Mouse (Mus musculus): ENCODE measurements around the gene Ncoa5. TPM values are rescaled to one million over a fixed set of nuclear protein-coding genes. Genes with fewer than 3 reads are reported as not detected.

The Ncoa5 gene
- total and polyA plus RNA-seq, 2 experiments, result 4.3 to 11.5 TPM

- TF ChIP-seq POLR2A (IDR thresholded peaks at IDR 0.05; ENCODE audit: extremely low read depth, insufficient read depth, low read length), result no peak
- peak; percentile 46 for TF ChIP-seq CTCF (IDR thresholded peaks at IDR 0.05; ENCODE audit: low read depth, low read length)
- DNase-seq (ENCODE audit: extremely low read depth, low read depth, low spot score), result peak; percentile 62
- H3K36me3 ChIP-seq (ENCODE audit: control insufficient read depth, insufficient read depth, low read length), result no peaks in the 10 kb centered on the region; the same call in 1 of the 2 replicates
- H3K27me3 ChIP-seq (ENCODE audit: control insufficient read depth, insufficient read depth, low read length), result no peaks in the 10 kb centered on the region
- H3K9ac ChIP-seq (ENCODE audit: low read depth, low read length), result no peak overlapping the region
- H3K4me3 ChIP-seq (ENCODE audit: insufficient read depth, low read depth, low read length), result no peak overlapping the region
- 22% methylated on average over 3 of the region's 3 CpGs for WGBS
- peaks cover 8% of the 10 kb centered on the region; the same call in 1 of the 2 replicates for H3K4me1 ChIP-seq (ENCODE audit: control insufficient read depth, insufficient read depth, low read length)
- H3K79me2 ChIP-seq (ENCODE audit: control insufficient read depth, insufficient read depth, low read length), result peaks cover 28% of the 10 kb centered on the region
- H3K27ac ChIP-seq (replicated peaks; ENCODE audit: insufficient read depth, low read depth, low read length), result no peak overlapping the region
Observed at GRCm38 (mm10) chr2:165032533-165032932, 2.1 kb downstream of the Ncoa5 start.

- Histone ChIP-seq H3K79me2 (ENCODE audit: control insufficient read depth, insufficient read depth, low read length) (peaks cover 28% of the 10 kb centered on the region; the same call in 1 of the 2 replicates), H3K9ac (ENCODE audit: low read depth, low read length) (no peak overlapping the region), H3K4me3 (ENCODE audit: insufficient read depth, low read depth, low read length) (no peak overlapping the region), H3K4me1 (ENCODE audit: control insufficient read depth, insufficient read depth, low read length) (peaks cover 10% of the 10 kb centered on the region), H3K36me3 (ENCODE audit: control insufficient read depth, insufficient read depth, low read length) (no peaks in the 10 kb centered on the region; the same call in 1 of the 2 replicates), H3K27ac (replicated peaks; ENCODE audit: insufficient read depth, low read depth, low read length) (no peak overlapping the region), H3K27me3 (ENCODE audit: control insufficient read depth, insufficient read depth, low read length) (no peaks in the 10 kb centered on the region)
- TF ChIP-seq POLR2A (IDR thresholded peaks at IDR 0.05; ENCODE audit: extremely low read depth, insufficient read depth, low read length), result no peak
- TF ChIP-seq CTCF (IDR thresholded peaks at IDR 0.05; ENCODE audit: low read depth, low read length), result no peak
- WGBS, result 70% methylated on average over 1 of the region's 1 CpGs
- DNase-seq (ENCODE audit: extremely low read depth, low read depth, low spot score), result no peak
Observed at GRCm38 (mm10) chr2:165027163-165027562, 7.5 kb downstream of the Ncoa5 start.

- no peaks in the 10 kb centered on the region for H3K27me3 ChIP-seq (ENCODE audit: control insufficient read depth, insufficient read depth, low read length)
- H3K9ac ChIP-seq (ENCODE audit: low read depth, low read length), result no peak overlapping the region
- H3K27ac ChIP-seq (replicated peaks; ENCODE audit: insufficient read depth, low read depth, low read length), result no peak overlapping the region
- H3K36me3 ChIP-seq (ENCODE audit: control insufficient read depth, insufficient read depth, low read length), result no peaks in the 10 kb centered on the region
- H3K4me3 ChIP-seq (ENCODE audit: insufficient read depth, low read depth, low read length), result no peak overlapping the region
- H3K79me2 ChIP-seq (ENCODE audit: control insufficient read depth, insufficient read depth, low read length), result peaks cover 21% of the 10 kb centered on the region; the same call in 1 of the 2 replicates
- DNase-seq (ENCODE audit: extremely low read depth, low read depth, low spot score), result no peak
- whole genome bisulfite sequencing, result 80% methylated on average over 3 of the region's 3 CpGs
- peaks cover 25% of the 10 kb centered on the region for H3K4me1 ChIP-seq (ENCODE audit: control insufficient read depth, insufficient read depth, low read length)
- no peak for TF ChIP-seq POLR2A (IDR thresholded peaks at IDR 0.05; ENCODE audit: extremely low read depth, insufficient read depth, low read length)
- TF ChIP-seq CTCF (IDR thresholded peaks at IDR 0.05; ENCODE audit: low read depth, low read length), result no peak
Observed at GRCm38 (mm10) chr2:165020490-165020889, 14.2 kb downstream of the Ncoa5 start.

GRCm38 (mm10) chr2:165014935-165015334 lies 19.7 kb downstream of the Ncoa5 start:
- Histone ChIP-seq H3K9ac (ENCODE audit: low read depth, low read length) (no peak overlapping the region), H3K79me2 (ENCODE audit: control insufficient read depth, insufficient read depth, low read length) (peaks cover 11% of the 10 kb centered on the region), H3K36me3 (ENCODE audit: control insufficient read depth, insufficient read depth, low read length) (peaks cover 14% of the 10 kb centered on the region), H3K4me1 (ENCODE audit: control insufficient read depth, insufficient read depth, low read length) (peaks cover 32% of the 10 kb centered on the region), H3K27me3 (ENCODE audit: control insufficient read depth, insufficient read depth, low read length) (no peaks in the 10 kb centered on the region), H3K4me3 (ENCODE audit: insufficient read depth, low read depth, low read length) (no peak overlapping the region), H3K27ac (replicated peaks; ENCODE audit: insufficient read depth, low read depth, low read length) (peak overlapping the region; percentile 68)
- WGBS, result 35% methylated on average over 5 of the region's 5 CpGs
- DNase-seq (ENCODE audit: extremely low read depth, low read depth, low spot score), result peak; percentile 68
- TF ChIP-seq POLR2A (IDR thresholded peaks at IDR 0.05; ENCODE audit: extremely low read depth, insufficient read depth, low read length), result no peak
- no peak for TF ChIP-seq CTCF (IDR thresholded peaks at IDR 0.05; ENCODE audit: low read depth, low read length)

GRCm38 (mm10) chr2:165010351-165010750 lies 24.3 kb downstream of the Ncoa5 start:
- Histone ChIP-seq H3K4me3 (ENCODE audit: insufficient read depth, low read depth, low read length) (no peak overlapping the region), H3K27me3 (ENCODE audit: control insufficient read depth, insufficient read depth, low read length) (no peaks in the 10 kb centered on the region), H3K9ac (ENCODE audit: low read depth, low read length) (no peak overlapping the region), H3K4me1 (ENCODE audit: control insufficient read depth, insufficient read depth, low read length) (peaks cover 49% of the 10 kb centered on the region), H3K27ac (replicated peaks; ENCODE audit: insufficient read depth, low read depth, low read length) (peak overlapping the region; percentile 42), H3K36me3 (ENCODE audit: control insufficient read depth, insufficient read depth, low read length) (peaks cover 19% of the 10 kb centered on the region), H3K79me2 (ENCODE audit: control insufficient read depth, insufficient read depth, low read length) (peaks cover 5% of the 10 kb centered on the region)
- peak; percentile 68 for DNase-seq (ENCODE audit: extremely low read depth, low read depth, low spot score)
- TF ChIP-seq CTCF (IDR thresholded peaks at IDR 0.05; ENCODE audit: low read depth, low read length), result no peak
- TF ChIP-seq POLR2A (IDR thresholded peaks at IDR 0.05; ENCODE audit: extremely low read depth, insufficient read depth, low read length), result no peak
- WGBS, result 22% methylated on average over 10 of the region's 10 CpGs

- Histone ChIP-seq H3K4me1 (ENCODE audit: control insufficient read depth, insufficient read depth, low read length) (peaks cover 43% of the 10 kb centered on the region), H3K79me2 (ENCODE audit: control insufficient read depth, insufficient read depth, low read length) (peaks cover 4% of the 10 kb centered on the region), H3K27me3 (ENCODE audit: control insufficient read depth, insufficient read depth, low read length) (no peaks in the 10 kb centered on the region), H3K27ac (replicated peaks; ENCODE audit: insufficient read depth, low read depth, low read length) (no peak overlapping the region), H3K36me3 (ENCODE audit: control insufficient read depth, insufficient read depth, low read length) (peaks cover 19% of the 10 kb centered on the region), H3K9ac (ENCODE audit: low read depth, low read length) (no peak overlapping the region), H3K4me3 (ENCODE audit: insufficient read depth, low read depth, low read length) (no peak overlapping the region)
- TF ChIP-seq POLR2A (IDR thresholded peaks at IDR 0.05; ENCODE audit: extremely low read depth, insufficient read depth, low read length), result no peak
- TF ChIP-seq CTCF (IDR thresholded peaks at IDR 0.05; ENCODE audit: low read depth, low read length), result no peak
- DNase-seq (ENCODE audit: extremely low read depth, low read depth, low spot score), result peak; percentile 96
- 19% methylated on average over 2 of the region's 2 CpGs for WGBS
Observed at GRCm38 (mm10) chr2:165009581-165009980, 25.1 kb downstream of the Ncoa5 start.

Measured in liver, adult 2 months (tissue).